Mouse (Mus musculus): ENCODE measurements at regions not wholly inside any gene's neighbourhood (a gene's known extent, or its start where the extent isn't known, plus 50 kb on each side); places are given as distances from the start of the nearest gene placed in this dataset.

- no peak for TF ChIP-seq GATA1 (IDR thresholded peaks at IDR 0.05; ENCODE audit: borderline replicate concordance, low read length)
- TF ChIP-seq FLI1 (IDR thresholded peaks at IDR 0.05; ENCODE audit: low read length): no peak
Observed at GRCm38 (mm10) chr16:31560426-31560825, 102.8 kb upstream of the Dlg1 start.
